Mouse (Mus musculus) frontal cortex, postnatal 25 days (tissue): ENCODE measurements at regions not wholly inside any gene's neighbourhood (a gene's known extent, or its start where the extent isn't known, plus 50 kb on each side); places are given as distances from the start of the nearest gene placed in this dataset.
"Not testable (repeated sequence)": the region's sequence is repeated elsewhere in the genome, so short reads cannot be mapped to it uniquely, and the experiment has no call there.

Experiments
- DNase-seq, 2 experiments: peaks; one replicate each; pipeline ENCODE4 v3.0.0; 2022; ENCODE audit warnings: low spot score in 2 of 2

- no peak for DNase-seq
Measured at GRCm38 (mm10) chr15:26953818-26954385, 58.5 kb upstream of the Fbxl7 start.

GRCm38 (mm10) chr15:26958980-26959379 is 63.6 kb upstream of the Fbxl7 start:
- no peak for DNase-seq

GRCm38 (mm10) chr15:26968392-26969025 is 73.1 kb upstream of the Fbxl7 start:
- no peak for DNase-seq

- no peak for DNase-seq
Measured at GRCm38 (mm10) chr15:26970770-26971169, 75.4 kb upstream of the Fbxl7 start.

- DNase-seq: no peak
Measured at GRCm38 (mm10) chr15:26993054-26993453, 97.7 kb upstream of the Fbxl7 start.

GRCm38 (mm10) chr15:27009069-27009468 is 113.7 kb upstream of the Fbxl7 start:
- no peak for DNase-seq

- no peak for DNase-seq
Measured at GRCm38 (mm10) chr15:27013906-27014658, 118.7 kb upstream of the Fbxl7 start.

GRCm38 (mm10) chr15:27014659-27014974 is 119.2 kb upstream of the Fbxl7 start:
- DNase-seq: no peak

- DNase-seq: no peak
Measured at GRCm38 (mm10) chr15:27020471-27020870, 125.1 kb upstream of the Fbxl7 start.

- no peak for DNase-seq
Measured at GRCm38 (mm10) chr15:27033261-27033660, 137.9 kb upstream of the Fbxl7 start.

- DNase-seq: no peak
Measured at GRCm38 (mm10) chr15:27043788-27044187, 148.4 kb upstream of the Fbxl7 start.

GRCm38 (mm10) chr15:27050673-27051072 is 155.3 kb upstream of the Fbxl7 start:
- DNase-seq: no peak

GRCm38 (mm10) chr15:27063456-27063855 is 168.1 kb upstream of the Fbxl7 start:
- DNase-seq: no peak

GRCm38 (mm10) chr15:27063971-27064370 is 168.6 kb upstream of the Fbxl7 start:
- DNase-seq: no peak

- DNase-seq: no peak
Measured at GRCm38 (mm10) chr15:27067691-27068090, 172.3 kb upstream of the Fbxl7 start.

GRCm38 (mm10) chr15:27077926-27078325 is 182.5 kb upstream of the Fbxl7 start:
- DNase-seq: no peak

GRCm38 (mm10) chr15:27082826-27083225 is 187.4 kb upstream of the Fbxl7 start:
- DNase-seq: no peak

GRCm38 (mm10) chr15:27083596-27083995 is 188.2 kb upstream of the Fbxl7 start:
- no peak for DNase-seq

- no peak for DNase-seq
Measured at GRCm38 (mm10) chr15:27089155-27089554, 193.8 kb upstream of the Fbxl7 start.

- no peak for DNase-seq
Measured at GRCm38 (mm10) chr15:27094102-27094501, 198.7 kb upstream of the Fbxl7 start.

GRCm38 (mm10) chr15:27095231-27095630 is 199.9 kb upstream of the Fbxl7 start:
- DNase-seq: peak in 1 of 2 experiments; percentile 5

GRCm38 (mm10) chr15:27101610-27102009 is 206.2 kb upstream of the Fbxl7 start:
- DNase-seq: not testable (repeated sequence)

GRCm38 (mm10) chr15:27109130-27109529 is 213.8 kb upstream of the Fbxl7 start:
- DNase-seq: no peak
